Mouse (Mus musculus) liver, embryonic 12.5 days (tissue): Measurements from ENCODE around the gene Slc9b2. TPM values are rescaled to one million over a fixed set of nuclear protein-coding genes. Genes with fewer than 3 reads are reported as not detected.

Source experiments
- ATAC-seq: fragments of 200-750 bp; cut with Nextera tagmentation; 2 replicates; pipeline ENCODE4 v1.8.0; 2017; ENCODE audit warnings: moderate number of reproducible peaks, mild to moderate bottlenecking, moderate library complexity
- H3K27ac ChIP-seq: fragments of 300-500 bp; sonication (generic); 2 replicates; pipeline ENCODE4 v1.5.1; 2016; ENCODE audit warnings: mild to moderate bottlenecking
- H3K27me3 ChIP-seq: fragments of 300-500 bp; sonication (generic); replicated peaks from 2 replicates; pipeline ENCODE4 v1.6.1; 2016; ENCODE audit warnings: mild to moderate bottlenecking, moderate library complexity
- H3K36me3 ChIP-seq: fragments of 300-500 bp; sonication (generic); 2 replicates; pipeline ENCODE4 v1.6.1; 2016; ENCODE audit warnings: mild to moderate bottlenecking, moderate library complexity
- H3K4me1 ChIP-seq: fragments of 300-500 bp; sonication (generic); 2 replicates; pipeline ENCODE4 v1.6.1; 2016
- H3K4me2 ChIP-seq: fragments of 300-500 bp; sonication (generic); 2 replicates; pipeline ENCODE4 v1.6.1; 2016; ENCODE audit warnings: mild to moderate bottlenecking, moderate library complexity
- H3K4me3 ChIP-seq: fragments of 300-500 bp; sonication (generic); 2 replicates; pipeline ENCODE4 v1.5.1; 2016; ENCODE audit warnings: mild to moderate bottlenecking, moderate library complexity
- H3K9ac ChIP-seq: fragments of 300-500 bp; sonication (generic); 2 replicates; pipeline ENCODE4 v1.6.1; 2016; ENCODE audit warnings: mild to moderate bottlenecking, moderate library complexity
- H3K9me3 ChIP-seq: fragments of 300-500 bp; sonication (generic); replicated peaks from 2 replicates; pipeline ENCODE4 v1.6.1; 2016; ENCODE audit warnings: mild to moderate bottlenecking, moderate library complexity
- WGBS: fragments of 180-500 bp; shearing (Covaris S2); methylation state at CpG from one replicate; pipeline ENCODE4 v1.1.7; 2016; ENCODE audit not compliant: insufficient replicate concordance; 5-methylcytosine and 5-hydroxymethylcytosine counted together
- polyA plus RNA-seq: library from polyadenylated mRNA; unstranded; fragments of >200 nt; fragmentation: Nextera tagmentation; extraction: Ambion mirVana; gene quantifications from 2 replicates; pipeline ENCODE4 v1.2.1, GENCODE M21; 2016

Slc9b2 gene
- polyA plus RNA-seq, 1 experiment from 2014 or later: 0.24 TPM

DNA sequence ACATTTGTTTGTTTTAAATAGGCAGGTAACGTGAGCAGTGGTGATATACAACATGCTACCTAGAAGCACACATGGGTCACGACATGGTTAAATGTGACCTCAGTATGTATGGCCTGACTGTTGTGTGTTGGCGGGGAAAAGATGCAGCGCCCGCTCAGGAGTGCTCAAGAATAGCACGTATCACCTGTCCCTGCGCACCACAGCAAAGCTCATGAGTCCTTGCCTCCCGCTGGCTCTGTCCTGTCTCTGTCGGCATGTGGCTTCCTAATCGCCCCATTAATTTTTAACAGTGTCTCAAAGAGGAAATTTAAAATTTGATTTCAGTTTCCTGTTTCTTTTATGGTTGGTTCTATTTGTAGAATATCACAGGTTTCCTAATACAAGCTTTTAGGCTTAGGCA lies 69.9 kb downstream of the Slc9b2 start:
- Histone ChIP-seq H3K27me3 (no peaks in the 10 kb centered on the region), H3K4me3 (no peak overlapping the region), H3K4me1 (no peaks in the 10 kb centered on the region), H3K36me3 (no peaks in the 10 kb centered on the region), H3K27ac (no peak overlapping the region), H3K9me3 (no peaks in the 10 kb centered on the region), H3K4me2 (no peak overlapping the region), H3K9ac (no peak overlapping the region)
- ATAC-seq: no peak
- 77% methylated on average over 10 of the region's 10 CpGs for WGBS

DNA sequence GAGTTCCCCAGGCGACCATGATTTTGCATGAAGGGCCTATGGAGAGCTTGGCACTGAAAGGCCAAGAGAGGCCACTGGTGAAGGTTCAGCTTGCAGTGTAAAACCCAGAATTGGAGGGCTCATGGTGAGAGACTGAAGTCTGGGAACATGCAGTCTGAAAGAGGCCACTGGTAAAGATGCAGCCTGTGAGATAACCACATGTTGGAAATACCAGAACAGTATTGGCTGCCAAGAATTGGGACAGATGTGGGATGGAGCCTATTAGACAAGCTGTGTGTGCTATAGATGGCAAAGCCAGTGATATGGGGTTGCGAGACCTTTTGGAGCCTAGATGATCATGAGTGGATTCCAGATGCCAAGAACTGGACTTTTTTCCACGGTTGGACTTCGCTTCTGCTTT lies 72.4 kb downstream of the Slc9b2 start:
- H3K9ac ChIP-seq: no peak overlapping the region
- WGBS: 68% methylated on average over 4 of the region's 4 CpGs
- H3K4me3 ChIP-seq: no peak overlapping the region
- H3K27me3 ChIP-seq: no peaks in the 10 kb centered on the region
- no peaks in the 10 kb centered on the region for H3K36me3 ChIP-seq
- H3K9me3 ChIP-seq: no peaks in the 10 kb centered on the region
- no peaks in the 10 kb centered on the region for H3K4me1 ChIP-seq
- no peak for ATAC-seq
- no peak overlapping the region for H3K4me2 ChIP-seq
- no peak overlapping the region for H3K27ac ChIP-seq

DNA sequence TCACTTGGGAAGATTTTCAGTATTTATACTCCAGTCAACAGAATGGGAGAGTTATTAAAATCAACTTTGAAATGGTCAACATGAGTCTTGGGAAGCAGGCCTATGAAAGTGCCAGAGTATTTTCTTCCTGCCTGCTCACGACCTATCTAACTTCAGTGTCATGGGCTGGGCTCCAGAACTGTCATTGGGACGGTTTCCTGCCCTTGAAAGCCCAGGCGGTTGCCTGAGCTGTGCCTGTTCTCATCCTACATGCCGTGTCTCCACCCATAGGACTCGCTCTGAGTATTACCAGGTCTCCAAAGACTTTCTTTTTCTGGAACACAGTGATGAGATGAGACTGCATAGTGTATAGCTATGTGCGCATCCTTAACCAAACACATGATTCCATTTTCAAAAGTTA lies 85.7 kb downstream of the Slc9b2 start:
- 61% methylated on average over 6 of the region's 6 CpGs for WGBS
- no peak overlapping the region for H3K27ac ChIP-seq

More for the DNA sequence above, 85.7 kb downstream of the Slc9b2 start:
- H3K9ac ChIP-seq: no peak overlapping the region
- H3K9me3 ChIP-seq: no peaks in the 10 kb centered on the region
- no peak overlapping the region for H3K4me2 ChIP-seq
- no peak overlapping the region for H3K4me3 ChIP-seq
- ATAC-seq: no peak
- H3K36me3 ChIP-seq: no peaks in the 10 kb centered on the region
- H3K27me3 ChIP-seq: no peaks in the 10 kb centered on the region
- H3K4me1 ChIP-seq: 0 out of 2 replicates have a peak, but pooled peaks cover 6% of the 10 kb centered on the region

Other genes starting within 250 kb of the Slc9b2 start
- gene Cenpe, start 95.2 kb upstream of the Slc9b2 start, polyA plus RNA-seq: 25.5 and 27.0 TPM in 2 replicates
- gene Bdh2, start 26.5 kb upstream of the Slc9b2 start, polyA plus RNA-seq: 0.49 and 0.61 TPM in 2 replicates
- 0.07 and 0.25 TPM in 2 replicates for gene Slc9b1, start 40.3 kb downstream of the Slc9b2 start, polyA plus RNA-seq
- 45.4 and 45.7 TPM in 2 replicates for gene Cisd2, start 116.2 kb downstream of the Slc9b2 start, polyA plus RNA-seq
- 331 and 332 TPM in 2 replicates for gene Ube2d3, start 130.4 kb downstream of the Slc9b2 start, polyA plus RNA-seq
- gene Manba, start 177.9 kb downstream of the Slc9b2 start, polyA plus RNA-seq: 6.8 and 7.3 TPM in 2 replicates